Mouse (Mus musculus) ES-Bruce4 (cell line): ENCODE results near the gene Ccdc88c. TPM values are rescaled to one million over a fixed set of nuclear protein-coding genes. Genes with fewer than 3 reads are reported as not detected.
"Not testable (repeated sequence)": the region's sequence is repeated elsewhere in the genome, so short reads cannot be mapped to it uniquely, and the experiment has no call there.

Experiments used
- H3K27ac ChIP-seq: 2 replicates; pipeline ENCODE4 v1.5.1; 2012; ENCODE audit warnings: low read length, inconsistent platforms; ENCODE audit not compliant: insufficient read depth
- H3K27me3 ChIP-seq: 2 replicates; pipeline ENCODE4 v1.6.1; 2012; ENCODE audit warnings: mild to moderate bottlenecking, low read length, inconsistent platforms; ENCODE audit not compliant: control insufficient read depth, poor library complexity, insufficient read depth, severe bottlenecking
- H3K36me3 ChIP-seq: 2 replicates; pipeline ENCODE4 v1.6.1; 2012; ENCODE audit warnings: inconsistent platforms, mild to moderate bottlenecking, low read length, moderate library complexity; ENCODE audit not compliant: control insufficient read depth, poor library complexity, insufficient read depth, severe bottlenecking
- H3K4me1 ChIP-seq: one replicate; pipeline ENCODE4 v1.8.1; 2011; ENCODE audit warnings: low read length; ENCODE audit not compliant: control insufficient read depth, insufficient read depth
- H3K4me3 ChIP-seq: 2 replicates; pipeline ENCODE4 v1.5.1; 2011; ENCODE audit warnings: low read depth, mild to moderate bottlenecking, low read length
- H3K9ac ChIP-seq: 2 replicates; pipeline ENCODE4 v1.6.1; 2012; ENCODE audit warnings: low read depth, mild to moderate bottlenecking, inconsistent platforms; ENCODE audit not compliant: poor library complexity, severe bottlenecking
- H3K9me3 ChIP-seq: replicated peaks from 2 replicates; pipeline ENCODE4 v1.6.1; 2012; ENCODE audit warnings: mild to moderate bottlenecking, low read length, inconsistent platforms; ENCODE audit not compliant: control insufficient read depth, poor library complexity, insufficient read depth, severe bottlenecking
- CTCF ChIP-seq: IDR thresholded peaks from one replicate; pipeline ENCODE4 v1.8.1; 2011; ENCODE audit warnings: low read depth, low read length
- EP300 ChIP-seq: IDR thresholded peaks from 2 replicates; pipeline ENCODE4 v1.6.1; 2011; ENCODE audit warnings: low read depth, low read length; ENCODE audit not compliant: insufficient read depth
- POLR2A ChIP-seq: IDR thresholded peaks from one replicate; pipeline ENCODE4 v1.8.1; 2011; ENCODE audit warnings: low read length; ENCODE audit not compliant: insufficient read depth
- polyA plus RNA-seq: library from polyadenylated mRNA; stranded (reverse); fragments of >200 nt; gene quantifications from 2 replicates; pipeline ENCODE4 v1.2.4, GENCODE M21; 2011; ENCODE audit warnings: low read depth; ENCODE audit not compliant: missing spikeins, insufficient read depth, insufficient read length

The Ccdc88c gene
- polyA plus RNA-seq, 1 experiment: 69.0 TPM

DNA sequence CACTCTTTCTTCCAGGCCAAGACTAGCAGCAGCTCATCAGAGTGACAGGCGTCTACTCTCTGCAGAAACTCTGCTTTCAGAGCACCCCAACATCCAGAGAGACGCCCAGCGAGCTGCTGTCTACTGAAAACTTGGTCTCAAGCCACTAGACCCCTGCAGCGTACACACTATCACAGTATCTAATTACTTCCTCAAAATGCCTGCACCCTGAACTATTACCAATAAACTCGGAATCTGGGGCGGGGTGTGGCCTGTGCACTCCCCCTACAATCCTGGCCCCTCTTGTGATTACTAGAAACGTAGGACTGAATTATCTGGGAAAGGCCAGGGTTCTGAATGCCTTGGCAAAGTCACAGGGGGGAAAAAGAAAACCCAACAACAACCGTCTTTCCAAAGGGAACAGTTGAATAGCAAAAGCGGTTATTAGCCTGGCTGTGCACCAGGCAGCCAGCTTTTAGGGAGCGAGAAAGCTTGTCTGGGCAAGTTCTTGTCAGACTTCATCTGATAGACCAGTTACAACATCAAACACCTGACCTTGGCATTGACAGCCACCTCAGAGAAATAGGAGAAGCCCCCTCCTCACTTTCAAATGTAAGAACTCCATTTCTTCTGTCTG lies 14.2 kb downstream of the Ccdc88c start:
- H3K4me3 ChIP-seq: peak overlapping the region; percentile 17; the same call in 1 of the 2 replicates
- H3K4me1 ChIP-seq: peaks cover 21% of the 10 kb centered on the region
- H3K9me3 ChIP-seq: no peaks in the 10 kb centered on the region
- H3K36me3 ChIP-seq: no peaks in the 10 kb centered on the region
- TF ChIP-seq EP300: 0 out of 2 replicates have a peak, but pooled peaks have one; percentile 14
- no peak for TF ChIP-seq POLR2A
- TF ChIP-seq CTCF: no peak
- H3K27me3 ChIP-seq: no peaks in the 10 kb centered on the region
- peak overlapping the region; percentile 94 for H3K27ac ChIP-seq
- H3K9ac ChIP-seq: peak overlapping the region; percentile 43

DNA sequence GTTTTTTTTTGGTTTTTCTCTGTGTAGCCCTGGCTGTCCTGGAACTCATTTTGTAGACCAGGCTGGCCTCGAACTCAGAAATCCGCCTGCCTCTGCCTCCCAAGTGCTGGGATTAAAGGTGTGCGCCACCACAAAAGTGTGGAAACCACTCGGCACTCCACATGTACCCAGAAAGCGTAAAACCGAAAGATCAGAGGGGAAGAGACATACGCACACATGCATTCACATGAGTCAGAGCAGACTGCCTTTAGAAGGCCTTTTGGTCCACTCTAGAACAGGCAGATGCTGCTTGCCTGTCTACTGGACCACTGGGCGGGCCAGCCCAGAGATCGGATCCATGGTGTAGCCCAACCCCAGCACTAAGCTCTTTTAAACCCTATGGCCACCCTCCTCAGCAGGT lies 15.2 kb downstream of the Ccdc88c start:
- not testable (repeated sequence) for H3K27me3 ChIP-seq, H3K36me3 ChIP-seq, H3K4me3 ChIP-seq, H3K27ac ChIP-seq, H3K9me3 ChIP-seq
- peaks cover 21% of the 10 kb centered on the region for H3K4me1 ChIP-seq
- H3K9ac ChIP-seq: peak overlapping the region; percentile 43; the same call in 1 of the 2 replicates

DNA sequence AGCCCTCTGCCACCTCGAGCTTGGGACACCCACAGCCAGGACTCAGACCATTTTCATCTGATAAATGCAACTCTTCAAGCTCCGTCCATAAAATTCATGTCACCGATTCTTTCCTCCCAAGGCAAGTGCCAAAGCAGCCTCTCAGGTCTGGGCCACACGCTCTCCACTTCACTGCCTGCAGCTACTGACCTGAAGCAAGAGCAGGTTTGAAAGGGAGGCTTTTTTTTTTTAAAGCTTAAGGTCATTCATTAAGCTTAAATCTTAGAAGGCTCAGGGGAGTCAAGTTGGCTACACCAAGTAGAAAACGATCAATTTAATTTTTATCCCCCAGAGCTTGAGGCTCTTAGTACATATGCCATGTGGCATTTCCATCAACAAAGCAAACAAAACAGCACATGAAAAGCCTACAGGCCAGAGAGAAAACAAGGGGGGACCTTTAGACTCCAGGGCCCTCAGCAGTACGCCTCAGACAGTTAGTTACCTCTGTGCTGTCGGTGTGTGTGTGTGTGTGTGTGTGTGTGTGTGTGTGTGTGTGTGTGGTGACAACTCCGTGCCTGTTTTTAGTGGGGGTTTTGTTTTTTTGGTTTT lies 15.7 kb downstream of the Ccdc88c start:
- no peak for TF ChIP-seq CTCF
- TF ChIP-seq POLR2A: no peak
- no peak for TF ChIP-seq EP300
- Histone ChIP-seq H3K9me3 (no peaks in the 10 kb centered on the region), H3K4me1 (peaks cover 21% of the 10 kb centered on the region), H3K9ac (no peak overlapping the region), H3K4me3 (no peak overlapping the region), H3K36me3 (no peaks in the 10 kb centered on the region), H3K27ac (no peak overlapping the region; the same call in 1 of the 2 replicates), H3K27me3 (no peaks in the 10 kb centered on the region)

DNA sequence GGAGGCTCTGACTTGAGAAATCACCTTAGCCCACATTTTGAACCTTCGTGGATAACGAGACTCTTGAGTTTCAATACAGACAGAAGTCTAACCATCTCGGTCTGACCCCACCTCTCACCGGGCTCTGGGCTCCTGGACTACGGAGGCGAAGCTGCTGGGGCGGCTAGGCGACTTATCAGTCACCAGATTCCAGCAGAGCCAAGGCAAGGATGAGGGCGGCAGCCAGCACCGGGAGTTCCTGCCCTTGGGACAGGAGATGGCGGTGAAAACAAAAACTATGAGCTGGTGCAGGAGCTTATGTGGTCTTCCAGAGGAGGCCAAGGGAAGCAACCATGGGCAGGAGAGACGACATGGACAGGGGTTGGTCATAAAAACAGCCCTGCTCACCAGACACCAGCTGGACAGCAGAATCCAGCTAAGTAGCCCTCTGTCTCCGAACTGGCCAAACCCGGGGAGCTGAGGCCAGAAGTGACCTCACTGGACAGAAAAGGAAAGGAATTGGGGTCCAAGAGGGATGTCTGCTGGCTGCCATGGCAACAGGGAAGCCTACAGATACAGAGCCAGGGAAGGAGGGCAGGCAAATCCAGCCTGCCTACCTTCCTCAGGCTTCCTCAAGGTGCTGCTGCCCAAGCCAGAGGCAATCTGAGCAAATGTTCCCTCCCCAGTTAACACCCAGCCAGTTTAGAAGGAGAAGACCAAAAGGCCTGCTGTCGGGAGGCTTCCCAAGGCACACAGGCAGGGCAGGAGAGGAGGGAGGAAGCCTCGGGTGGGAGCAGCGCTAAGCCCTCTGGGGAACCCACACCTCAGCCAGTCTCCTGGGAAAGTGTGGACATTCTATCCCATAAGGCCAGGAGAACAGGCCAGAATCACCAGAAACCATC lies 16.4 kb downstream of the Ccdc88c start:
- TF ChIP-seq POLR2A (no peak), EP300 (no peak), CTCF (no peak)
- H3K27me3 ChIP-seq: no peaks in the 10 kb centered on the region
- no peak overlapping the region; the same call in 1 of the 2 replicates for H3K4me3 ChIP-seq
- H3K36me3 ChIP-seq: no peaks in the 10 kb centered on the region
- H3K4me1 ChIP-seq: peaks cover 21% of the 10 kb centered on the region
- no peaks in the 10 kb centered on the region for H3K9me3 ChIP-seq
- H3K27ac ChIP-seq: no peak overlapping the region
- no peak overlapping the region for H3K9ac ChIP-seq

DNA sequence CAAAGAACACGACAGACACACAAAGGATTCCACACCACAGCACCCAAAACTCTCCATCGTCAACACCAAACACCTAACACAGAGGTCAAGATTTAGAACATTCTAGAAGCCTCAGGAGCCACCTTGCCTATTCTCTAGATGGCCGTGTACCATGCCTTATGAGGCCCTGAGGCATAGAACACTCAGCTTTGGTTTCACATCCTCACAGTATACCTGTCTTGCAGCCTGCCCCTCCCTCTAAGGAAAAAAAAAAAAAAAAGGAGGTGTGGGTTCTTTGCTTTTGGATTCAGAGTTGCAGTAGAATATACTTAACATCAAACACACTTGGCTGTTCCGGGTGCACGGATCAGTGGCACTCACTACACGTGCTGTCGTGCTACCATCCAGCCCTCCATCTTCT lies 17.8 kb downstream of the Ccdc88c start:
- Histone ChIP-seq H3K9ac (no peak overlapping the region), H3K36me3 (no peaks in the 10 kb centered on the region), H3K9me3 (no peaks in the 10 kb centered on the region), H3K27me3 (no peaks in the 10 kb centered on the region), H3K27ac (peak overlapping the region; percentile 72), H3K4me1 (peaks cover 22% of the 10 kb centered on the region), H3K4me3 (no peak overlapping the region)
- TF ChIP-seq EP300 (no peak), POLR2A (no peak), CTCF (no peak)
